Mouse (Mus musculus) olfactory bulb, adult 2 months (tissue): ENCODE results near the gene Kif3b. TPM values are rescaled to one million over a fixed set of nuclear protein-coding genes. Genes with fewer than 3 reads are reported as not detected.
"Not testable (repeated sequence)": the region's sequence is repeated elsewhere in the genome, so short reads cannot be mapped to it uniquely, and the experiment has no call there.

Experiments
- H3K27ac ChIP-seq: fragments of 200-500 bp; 2 replicates; pipeline ENCODE4 v1.5.1; 2012; ENCODE audit warnings: low read depth, low read length; ENCODE audit not compliant: insufficient read depth
- H3K4me1 ChIP-seq: fragments of 200-500 bp; 2 replicates; pipeline ENCODE4 v1.6.1; 2012; ENCODE audit warnings: low read length; ENCODE audit not compliant: control insufficient read depth, insufficient read depth
- H3K4me3 ChIP-seq: fragments of 200-500 bp; 2 replicates; pipeline ENCODE4 v1.5.1; 2012; ENCODE audit warnings: mild to moderate bottlenecking, low read depth, low read length, moderate library complexity; ENCODE audit not compliant: insufficient read depth
- CTCF ChIP-seq: fragments of 200-500 bp; IDR thresholded peaks from 2 replicates; pipeline ENCODE4 v1.5.1; 2012; ENCODE audit warnings: low read depth, mild to moderate bottlenecking, low read length, moderate library complexity; ENCODE audit not compliant: insufficient read depth
- POLR2A ChIP-seq: fragments of 200-500 bp; IDR thresholded peaks from 2 replicates; pipeline ENCODE4 v1.6.1; 2012; ENCODE audit warnings: mild to moderate bottlenecking, low read depth, low read length, moderate library complexity; ENCODE audit not compliant: insufficient read depth
- whole genome bisulfite sequencing: fragments of 180-500 bp; shearing (Covaris S2); methylation state at CpG from one replicate; pipeline ENCODE4 v1.1.7; 2018; 5-methylcytosine and 5-hydroxymethylcytosine counted together
- polyA plus RNA-seq: library from polyadenylated mRNA; stranded (reverse); fragments of >200 nt; gene quantifications from 2 replicates; pipeline ENCODE4 v1.2.4, GENCODE M21; 2012; ENCODE audit warnings: low replicate concordance; ENCODE audit not compliant: missing spikeins, insufficient read depth, insufficient read length

The Kif3b gene
- polyA plus RNA-seq, 1 experiment = not detected

GRCm38 (mm10) chr2:153350552-153351181, 59.5 kb downstream of the Kif3b start:
- no peak overlapping the region for H3K27ac ChIP-seq
- TF ChIP-seq CTCF (no peak), POLR2A (no peak)
- 36% methylated on average over 6 of the region's 6 CpGs for WGBS

GRCm38 (mm10) chr2:153354648-153355047, 63.4 kb downstream of the Kif3b start:
- WGBS = 57% methylated on average over 2 of the region's 2 CpGs
- Histone ChIP-seq H3K4me3 (no peak overlapping the region), H3K4me1 (no peaks in the 10 kb centered on the region), H3K27ac (no peak overlapping the region)
- no peak for TF ChIP-seq POLR2A
- TF ChIP-seq CTCF = no peak

More at GRCm38 (mm10) chr2:153350552-153351181, 59.5 kb downstream of the Kif3b start:
- H3K4me1 ChIP-seq = no peaks in the 10 kb centered on the region
- H3K4me3 ChIP-seq = no peak overlapping the region

- no peak for TF ChIP-seq POLR2A
- no peak for TF ChIP-seq CTCF
- Histone ChIP-seq H3K27ac (no peak overlapping the region), H3K4me1 (no peaks in the 10 kb centered on the region), H3K4me3 (no peak overlapping the region)
- WGBS = 95% methylated on average over 4 of the region's 4 CpGs
Observed at GRCm38 (mm10) chr2:153356784-153357183, 65.6 kb downstream of the Kif3b start.

- H3K27ac ChIP-seq = no peak overlapping the region
- H3K4me3 ChIP-seq = no peak overlapping the region
- no peaks in the 10 kb centered on the region for H3K4me1 ChIP-seq
- 92% methylated on average over 1 of the region's 1 CpGs for WGBS
- TF ChIP-seq CTCF (no peak), POLR2A (no peak)
Observed at GRCm38 (mm10) chr2:153361101-153361710, 70.0 kb downstream of the Kif3b start.

- not testable (repeated sequence) for H3K4me3 ChIP-seq, H3K4me1 ChIP-seq, H3K27ac ChIP-seq
- 90% methylated on average over 14 of the region's 14 CpGs for WGBS
Observed at GRCm38 (mm10) chr2:153364531-153364930, 73.3 kb downstream of the Kif3b start.

GRCm38 (mm10) chr2:153370871-153371270, 79.7 kb downstream of the Kif3b start:
- Histone ChIP-seq H3K27ac (no peak overlapping the region), H3K4me3 (no peak overlapping the region), H3K4me1 (no peaks in the 10 kb centered on the region; the same call in 1 of the 2 replicates)
- no peak for TF ChIP-seq CTCF
- TF ChIP-seq POLR2A = no peak

GRCm38 (mm10) chr2:153375380-153375779, 84.2 kb downstream of the Kif3b start:
- WGBS = 44% methylated on average over 2 of the region's 2 CpGs
- H3K27ac ChIP-seq = no peak overlapping the region
- no peak overlapping the region for H3K4me3 ChIP-seq
- no peak for TF ChIP-seq CTCF
- no peak for TF ChIP-seq POLR2A
- no peaks in the 10 kb centered on the region for H3K4me1 ChIP-seq

GRCm38 (mm10) chr2:153380479-153380878, 89.3 kb downstream of the Kif3b start:
- Histone ChIP-seq H3K4me1 (no peaks in the 10 kb centered on the region), H3K27ac (no peak overlapping the region), H3K4me3 (no peak overlapping the region)
- TF ChIP-seq CTCF = no peak
- TF ChIP-seq POLR2A = no peak
- 90% methylated on average over 1 of the region's 1 CpGs for WGBS

Other genes starting within 250 kb of the Kif3b start
- gene Ccm2l, start 225.5 kb upstream of the Kif3b start, polyA plus RNA-seq = not detected in 2 replicates
- not detected in 2 replicates for gene Hck, start 182.9 kb upstream of the Kif3b start, polyA plus RNA-seq
- gene Tm9sf4, start 130.1 kb upstream of the Kif3b start, polyA plus RNA-seq = not detected in 2 replicates
- not detected in 2 replicates for gene Tspyl3, start 66.0 kb upstream of the Kif3b start, polyA plus RNA-seq
- not detected in 2 replicates for gene Plagl2, start 50.0 kb upstream of the Kif3b start, polyA plus RNA-seq
- not detected in 2 replicates for gene Pofut1, start 49.9 kb upstream of the Kif3b start, polyA plus RNA-seq
- 329 TPM in 1 of 2 replicates, not detected in the other for gene Asxl1, start 54.4 kb downstream of the Kif3b start, polyA plus RNA-seq
- not detected in 2 replicates for gene 4930404H24Rik, start 201.4 kb downstream of the Kif3b start, polyA plus RNA-seq
- gene Nol4l, start 238.6 kb downstream of the Kif3b start, polyA plus RNA-seq = 194 TPM in 1 of 2 replicates, not detected in the other